Mouse (Mus musculus) intestine, postnatal 0 days (tissue): Measurements from ENCODE around the gene Ssmem1. TPM values are rescaled to one million over a fixed set of nuclear protein-coding genes. Genes with fewer than 3 reads are reported as not detected.

Experiments
- ATAC-seq: fragments of 200-750 bp; cut with Nextera tagmentation; 2 replicates; pipeline ENCODE4 v1.8.0; 2017; ENCODE audit warnings: mild to moderate bottlenecking, moderate TSS enrichment, moderate library complexity
- H3K27ac ChIP-seq: fragments of 300-500 bp; sonication (generic); 2 replicates; pipeline ENCODE4 v1.5.1; 2014; ENCODE audit warnings: mild to moderate bottlenecking, low read depth, low read length, moderate library complexity
- H3K27me3 ChIP-seq: fragments of 300-500 bp; sonication (generic); replicated peaks from 2 replicates; pipeline ENCODE4 v1.6.1; 2014; ENCODE audit warnings: low read length, mixed read lengths; ENCODE audit not compliant: control insufficient read depth, insufficient read depth
- H3K36me3 ChIP-seq: fragments of 300-500 bp; sonication (generic); 2 replicates; pipeline ENCODE4 v1.6.1; 2014; ENCODE audit warnings: mild to moderate bottlenecking, moderate library complexity; ENCODE audit not compliant: control insufficient read depth, insufficient read depth
- H3K4me1 ChIP-seq: fragments of 300-500 bp; sonication (generic); replicated peaks from 2 replicates; pipeline ENCODE4 v1.6.1; 2014; ENCODE audit warnings: antibody characterized with exemption, low read length, mixed read lengths; ENCODE audit not compliant: control insufficient read depth, insufficient read depth
- H3K4me2 ChIP-seq: fragments of 300-500 bp; sonication (generic); replicated peaks from 2 replicates; pipeline ENCODE4 v1.6.1; 2014; ENCODE audit warnings: low read depth, mild to moderate bottlenecking, moderate library complexity
- H3K4me3 ChIP-seq: fragments of 300-500 bp; sonication (generic); 2 replicates; pipeline ENCODE4 v1.5.1; 2014; ENCODE audit warnings: low read depth, low read length
- H3K9ac ChIP-seq: fragments of 300-500 bp; sonication (generic); 2 replicates; pipeline ENCODE4 v1.6.1; 2014; ENCODE audit warnings: mild to moderate bottlenecking, low read depth, low read length
- H3K9me3 ChIP-seq: fragments of 300-500 bp; sonication (generic); 2 replicates; pipeline ENCODE4 v1.6.1; 2016; ENCODE audit warnings: mixed run types; ENCODE audit not compliant: control insufficient read depth
- CTCF ChIP-seq: sonication (generic); IDR thresholded peaks from 2 replicates; pipeline ENCODE4 v1.5.1; 2016; ENCODE audit warnings: low read depth, mild to moderate bottlenecking, control low read depth, antibody characterized with exemption, moderate library complexity
- WGBS: fragments of 180-500 bp; shearing (Covaris S2); extraction: QIAGEN DNeasy Blood & Tissue Kit; methylation state at CpG from one replicate; pipeline ENCODE4 v1.1.7; 2014; 5-methylcytosine and 5-hydroxymethylcytosine counted together
- polyA plus RNA-seq: library from polyadenylated mRNA; unstranded; fragments of >200 nt; fragmentation: Nextera tagmentation; extraction: Ambion mirVana; gene quantifications from 2 replicates; pipeline ENCODE4 v1.2.1, GENCODE M21; 2015

Ssmem1 gene
- polyA plus RNA-seq, 1 experiment from 2014 or later: not detected

- Histone ChIP-seq H3K4me3 (no peak overlapping the region), H3K4me2 (no peak overlapping the region), H3K9me3 (no peaks in the 10 kb centered on the region), H3K27me3 (no peaks in the 10 kb centered on the region), H3K9ac (no peak overlapping the region), H3K4me1 (no peaks in the 10 kb centered on the region; the same call in 1 of the 2 replicates), H3K27ac (no peak overlapping the region), H3K36me3 (no peaks in the 10 kb centered on the region)
- TF ChIP-seq CTCF: no peak
- WGBS: 54% methylated on average over 10 of the region's 10 CpGs
- ATAC-seq: no peak
These were observed 28.6 kb downstream of the Ssmem1 start for GRCm38 (mm10) chr6:30538240-30538639.

- Histone ChIP-seq H3K36me3 (no peaks in the 10 kb centered on the region), H3K27ac (no peak overlapping the region), H3K9me3 (no peaks in the 10 kb centered on the region), H3K9ac (no peak overlapping the region), H3K4me1 (no peaks in the 10 kb centered on the region; the same call in 1 of the 2 replicates), H3K4me2 (no peak overlapping the region), H3K4me3 (no peak overlapping the region), H3K27me3 (no peaks in the 10 kb centered on the region)
- TF ChIP-seq CTCF: no peak
- no peak for ATAC-seq
- WGBS: 67% methylated on average over 5 of the region's 5 CpGs
These were observed 29.2 kb downstream of the Ssmem1 start for GRCm38 (mm10) chr6:30538800-30539199.

GRCm38 (mm10) chr6:30541009-30541799 is 31.6 kb downstream of the Ssmem1 start, which contains the start of gene Cpa2:
Gene Cpa2 (plus strand): TSS chr6:30541582.
- no peak within 1 kb of the TSS for H3K4me3 ChIP-seq
- WGBS: 44% methylated on average over 11 of the region's 11 CpGs
- no peak within 1 kb of the TSS for H3K27ac ChIP-seq
- H3K9me3 ChIP-seq: no peaks in the 10 kb centered on the region
- no peaks in the 10 kb centered on the region for H3K36me3 ChIP-seq
- no peak within 1 kb of the TSS for H3K4me2 ChIP-seq
- no peak within 1 kb of the TSS for H3K9ac ChIP-seq
- no peaks in the 10 kb centered on the region for H3K27me3 ChIP-seq
- no peaks in the 10 kb centered on the region; the same call in 1 of the 2 replicates for H3K4me1 ChIP-seq
- no peak for TF ChIP-seq CTCF
- 0 out of 2 replicates have a peak, but pooled peaks have one; percentile 13 for ATAC-seq

GRCm38 (mm10) chr6:30542277-30542676 is 32.6 kb downstream of the Ssmem1 start:
- ATAC-seq: no peak
- no peak for TF ChIP-seq CTCF
- Histone ChIP-seq H3K4me1 (no peaks in the 10 kb centered on the region; the same call in 1 of the 2 replicates), H3K36me3 (no peaks in the 10 kb centered on the region), H3K9ac (no peak overlapping the region), H3K4me3 (no peak overlapping the region), H3K4me2 (no peak overlapping the region), H3K27me3 (no peaks in the 10 kb centered on the region), H3K27ac (no peak overlapping the region), H3K9me3 (no peaks in the 10 kb centered on the region)
- 72% methylated on average over 6 of the region's 6 CpGs for WGBS

GRCm38 (mm10) chr6:30543077-30543476 is 33.4 kb downstream of the Ssmem1 start:
- TF ChIP-seq CTCF: no peak
- no peak for ATAC-seq
- peaks cover 2% of the 10 kb centered on the region; the same call in 1 of the 2 replicates for H3K4me1 ChIP-seq
- H3K36me3 ChIP-seq: no peaks in the 10 kb centered on the region
- no peak overlapping the region for H3K4me2 ChIP-seq
- 69% methylated on average over 12 of the region's 12 CpGs for WGBS
- H3K9ac ChIP-seq: no peak overlapping the region
- no peak overlapping the region for H3K4me3 ChIP-seq
- H3K9me3 ChIP-seq: no peaks in the 10 kb centered on the region
- no peak overlapping the region for H3K27ac ChIP-seq
- H3K27me3 ChIP-seq: no peaks in the 10 kb centered on the region

GRCm38 (mm10) chr6:30543851-30544250 is 34.2 kb downstream of the Ssmem1 start:
- ATAC-seq: no peak

More at GRCm38 (mm10) chr6:30543851-30544250, 34.2 kb downstream of the Ssmem1 start:
- no peak overlapping the region for H3K27ac ChIP-seq
- H3K36me3 ChIP-seq: no peaks in the 10 kb centered on the region
- 23% methylated on average over 8 of the region's 8 CpGs for WGBS
- TF ChIP-seq CTCF: no peak
- peak overlapping the region; percentile 40 for H3K4me2 ChIP-seq
- no peak overlapping the region for H3K4me3 ChIP-seq
- H3K4me1 ChIP-seq: peaks cover 3% of the 10 kb centered on the region; the same call in 1 of the 2 replicates
- no peaks in the 10 kb centered on the region for H3K27me3 ChIP-seq
- no peaks in the 10 kb centered on the region for H3K9me3 ChIP-seq
- no peak overlapping the region for H3K9ac ChIP-seq
